Mouse (Mus musculus) mouse trophoblast stem cell (cell line): ENCODE measurements around the gene Vmn1r34.
"Not testable (repeated sequence)": the region's sequence is repeated elsewhere in the genome, so short reads cannot be mapped to it uniquely, and the experiment has no call there.

ENCODE experiments used
- in situ Hi-C, 2 experiments: fragments of 300-500 bp; cut with MseI, MboI; formaldehyde crosslinking; loops; 2 replicates in 1 of 2; 3 replicates in 1 of 2; pipeline ENCODE4 v1.15.1; 2025

The Vmn1r34 gene

DNA sequence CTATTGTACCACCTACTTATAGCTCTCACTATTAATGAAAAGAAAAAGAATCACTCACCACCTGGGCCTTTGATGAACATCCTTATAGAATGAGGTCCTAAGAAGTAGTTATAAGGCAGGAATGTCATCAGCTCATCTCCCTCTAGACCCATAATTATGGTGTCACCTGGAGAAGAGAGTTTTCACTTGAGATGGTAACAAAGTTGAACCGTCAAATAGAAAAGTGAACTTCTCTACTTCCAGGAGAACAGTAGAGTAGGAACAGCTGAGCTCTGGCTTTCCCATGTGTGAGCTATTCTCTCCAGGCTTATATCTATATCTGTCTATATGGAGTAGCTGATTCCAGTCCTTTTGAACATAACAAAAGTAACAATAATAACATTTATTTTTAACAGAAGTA is at the start of gene Vmn1r34:
TSS of gene Vmn1r34 (minus strand) at position 101 of the 400 bp plus-strand sequence.
- in situ Hi-C loops = no loop called here

DNA sequence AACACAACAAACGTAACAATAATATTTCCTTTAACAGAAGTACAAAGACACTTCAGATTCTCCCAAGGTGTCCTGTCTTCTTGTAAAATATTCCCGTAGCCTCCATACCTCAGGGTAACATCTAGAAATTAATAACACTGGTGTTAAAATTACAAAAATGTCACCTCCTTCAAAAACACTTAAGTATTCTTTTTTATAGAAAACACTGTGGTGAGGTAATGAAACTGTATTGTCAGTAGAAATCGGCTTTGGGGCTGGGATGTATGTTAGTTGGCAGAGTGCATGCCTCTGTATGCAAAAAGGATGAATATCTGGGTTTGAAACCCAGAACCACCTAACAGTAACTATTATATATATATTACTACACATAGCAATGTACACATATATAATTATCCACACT is 42.1 kb upstream of the Vmn1r34 start, which contains the start of gene Vmn1r35:
TSS of gene Vmn1r35 (minus strand) at position 101 of the 400 bp plus-strand sequence.
- in situ Hi-C loops = no loop called here

- in situ Hi-C loops = not testable (repeated sequence)
Measured at GRCm38 (mm10) chr6:66618182-66618581, 25.5 kb downstream of the Vmn1r34 start, which contains the start of gene Vmn1r33. TSS of gene Vmn1r33 (minus strand) at chr6:66618282.

DNA sequence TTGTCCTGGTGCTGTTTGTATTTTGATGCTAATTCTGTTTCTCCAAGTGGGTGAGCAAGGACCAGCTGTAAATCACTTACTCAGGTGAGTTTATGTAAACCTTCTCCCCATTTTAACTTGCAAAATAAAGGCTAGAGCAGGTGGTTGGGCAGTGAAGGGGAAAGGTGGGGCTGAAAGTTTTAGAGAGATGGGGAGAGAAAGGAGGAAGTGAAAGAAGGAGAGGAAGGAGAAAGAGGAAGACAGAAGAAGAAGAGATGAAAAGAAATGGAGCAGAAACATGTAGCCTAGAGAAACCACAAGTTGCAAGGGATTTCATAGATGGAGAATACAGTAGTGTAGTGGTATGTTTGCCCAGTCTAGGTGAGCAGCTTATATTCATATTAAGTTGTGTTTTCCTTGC is 47.9 kb downstream of the Vmn1r34 start:
- in situ Hi-C loops = no loop called here
